Mouse (Mus musculus) liver, embryonic 13.5 days (tissue): ENCODE measurements around the gene Ubl7. TPM values are rescaled to one million over a fixed set of nuclear protein-coding genes. Genes with fewer than 3 reads are reported as not detected.

ENCODE experiments used
- ATAC-seq: fragments of 200-750 bp; cut with Nextera tagmentation; 2 replicates; pipeline ENCODE4 v1.8.0; 2017; ENCODE audit warnings: low read depth, mild to moderate bottlenecking, moderate number of reproducible peaks, moderate library complexity
- DNase-seq: peaks from one replicate; pipeline ENCODE4 v3.0.0; 2022
- H3K27ac ChIP-seq: fragments of 300-500 bp; sonication (generic); 2 replicates; pipeline ENCODE4 v1.5.1; 2015; ENCODE audit warnings: moderate library complexity, mild to moderate bottlenecking, inconsistent platforms
- H3K27me3 ChIP-seq: fragments of 300-500 bp; sonication (generic); 2 replicates; pipeline ENCODE4 v1.6.1; 2015; ENCODE audit warnings: mild to moderate bottlenecking, inconsistent platforms
- H3K36me3 ChIP-seq: fragments of 300-500 bp; sonication (generic); 2 replicates; pipeline ENCODE4 v1.6.1; 2015; ENCODE audit warnings: mild to moderate bottlenecking, inconsistent platforms
- H3K4me1 ChIP-seq: fragments of 300-500 bp; sonication (generic); replicated peaks from 2 replicates; pipeline ENCODE4 v1.6.1; 2015; ENCODE audit warnings: inconsistent platforms
- H3K4me2 ChIP-seq: fragments of 300-500 bp; sonication (generic); 2 replicates; pipeline ENCODE4 v1.6.1; 2015; ENCODE audit warnings: inconsistent platforms, mild to moderate bottlenecking, moderate library complexity
- H3K4me3 ChIP-seq: fragments of 300-500 bp; sonication (generic); replicated peaks from 2 replicates; pipeline ENCODE4 v1.5.1; 2015; ENCODE audit warnings: mild to moderate bottlenecking, inconsistent platforms
- H3K9ac ChIP-seq: fragments of 300-500 bp; sonication (generic); 2 replicates; pipeline ENCODE4 v1.6.1; 2015; ENCODE audit warnings: mild to moderate bottlenecking, inconsistent platforms
- H3K9me3 ChIP-seq: fragments of 300-500 bp; sonication (generic); replicated peaks from 2 replicates; pipeline ENCODE4 v1.6.1; 2016; ENCODE audit warnings: inconsistent platforms
- WGBS: fragments of 180-500 bp; shearing (Covaris S2); methylation state at CpG from one replicate; pipeline ENCODE4 v1.1.7; 2015; ENCODE audit not compliant: insufficient replicate concordance; 5-methylcytosine and 5-hydroxymethylcytosine counted together
- polyA plus RNA-seq: library from polyadenylated mRNA; unstranded; fragments of >200 nt; fragmentation: Nextera tagmentation; extraction: Ambion mirVana; gene quantifications from 2 replicates; pipeline ENCODE4 v1.2.1, GENCODE M21; 2015

Ubl7 gene
- polyA plus RNA-seq, 1 experiment from 2014 or later, result 58.9 TPM

GRCm38 (mm10) chr9:57969736-57970495 is 59.1 kb downstream of the Ubl7 start:
- no peaks in the 10 kb centered on the region for H3K27me3 ChIP-seq
- DNase-seq, result no peak
- no peak overlapping the region for H3K9ac ChIP-seq
- peaks cover 16% of the 10 kb centered on the region; the same call in 1 of the 2 replicates for H3K4me1 ChIP-seq
- H3K4me3 ChIP-seq, result no peak overlapping the region
- H3K4me2 ChIP-seq, result no peak overlapping the region
- no peaks in the 10 kb centered on the region for H3K36me3 ChIP-seq
- H3K9me3 ChIP-seq, result no peaks in the 10 kb centered on the region
- 61% methylated on average over 11 of the region's 11 CpGs for WGBS
- ATAC-seq, result no peak
- H3K27ac ChIP-seq, result no peak overlapping the region

- Histone ChIP-seq H3K27me3 (no peaks in the 10 kb centered on the region), H3K27ac (no peak overlapping the region), H3K9me3 (no peaks in the 10 kb centered on the region), H3K9ac (no peak overlapping the region), H3K36me3 (no peaks in the 10 kb centered on the region), H3K4me3 (no peak overlapping the region), H3K4me2 (no peak overlapping the region), H3K4me1 (peaks cover 16% of the 10 kb centered on the region; the same call in 1 of the 2 replicates)
- ATAC-seq (no peak), DNase-seq (no peak)
- WGBS, result 70% methylated on average over 5 of the region's 5 CpGs
Measured at GRCm38 (mm10) chr9:57971413-57971812, 60.6 kb downstream of the Ubl7 start.

GRCm38 (mm10) chr9:57972141-57972591 is 61.4 kb downstream of the Ubl7 start:
- no peak for DNase-seq
- Histone ChIP-seq H3K4me2 (no peak overlapping the region), H3K4me3 (no peak overlapping the region), H3K9ac (no peak overlapping the region), H3K4me1 (peaks cover 16% of the 10 kb centered on the region; the same call in 1 of the 2 replicates), H3K36me3 (no peaks in the 10 kb centered on the region), H3K27me3 (no peaks in the 10 kb centered on the region), H3K9me3 (no peaks in the 10 kb centered on the region), H3K27ac (no peak overlapping the region)
- 44% methylated on average over 9 of the region's 9 CpGs for WGBS
- no peak for ATAC-seq

GRCm38 (mm10) chr9:57972776-57973439 is 62.1 kb downstream of the Ubl7 start:
- no peaks in the 10 kb centered on the region for H3K36me3 ChIP-seq
- H3K9ac ChIP-seq, result no peak overlapping the region
- no peak for DNase-seq
- no peak for ATAC-seq
- no peaks in the 10 kb centered on the region for H3K9me3 ChIP-seq
- H3K4me3 ChIP-seq, result no peak overlapping the region
- H3K27ac ChIP-seq, result no peak overlapping the region
- 0 out of 2 replicates have a peak, but pooled peaks cover under 1% of the 10 kb centered on the region for H3K27me3 ChIP-seq
- H3K4me1 ChIP-seq, result peaks cover 16% of the 10 kb centered on the region; the same call in 1 of the 2 replicates
- H3K4me2 ChIP-seq, result no peak overlapping the region
- WGBS, result 51% methylated on average over 9 of the region's 9 CpGs

- DNase-seq (no peak), ATAC-seq (no peak)
- Histone ChIP-seq H3K4me2 (no peak overlapping the region), H3K36me3 (no peaks in the 10 kb centered on the region), H3K4me1 (peaks cover 14% of the 10 kb centered on the region; the same call in 1 of the 2 replicates), H3K9ac (no peak overlapping the region), H3K4me3 (no peak overlapping the region), H3K9me3 (no peaks in the 10 kb centered on the region), H3K27ac (no peak overlapping the region), H3K27me3 (0 out of 2 replicates have a peak, but pooled peaks cover 5% of the 10 kb centered on the region)
- 57% methylated on average over 6 of the region's 6 CpGs for WGBS
Measured at GRCm38 (mm10) chr9:57973440-57974066, 62.8 kb downstream of the Ubl7 start.

- Histone ChIP-seq H3K4me2 (no peak overlapping the region), H3K4me3 (no peak overlapping the region), H3K27ac (no peak overlapping the region), H3K36me3 (no peaks in the 10 kb centered on the region), H3K9ac (no peak overlapping the region), H3K4me1 (0 out of 2 replicates have a peak, but pooled peaks cover 11% of the 10 kb centered on the region), H3K9me3 (no peaks in the 10 kb centered on the region), H3K27me3 (0 out of 2 replicates have a peak, but pooled peaks cover 5% of the 10 kb centered on the region)
- no peak for DNase-seq
- 60% methylated on average over 5 of the region's 5 CpGs for WGBS
- no peak for ATAC-seq
Measured at GRCm38 (mm10) chr9:57974221-57974620, 63.4 kb downstream of the Ubl7 start.

GRCm38 (mm10) chr9:57975200-57975821 is 64.5 kb downstream of the Ubl7 start:
- Histone ChIP-seq H3K9me3 (no peaks in the 10 kb centered on the region), H3K4me3 (no peak overlapping the region), H3K9ac (no peak overlapping the region), H3K27me3 (0 out of 2 replicates have a peak, but pooled peaks cover 7% of the 10 kb centered on the region), H3K4me1 (0 out of 2 replicates have a peak, but pooled peaks cover 11% of the 10 kb centered on the region), H3K27ac (no peak overlapping the region), H3K36me3 (no peaks in the 10 kb centered on the region), H3K4me2 (no peak overlapping the region)
- ATAC-seq, result no peak
- 60% methylated on average over 5 of the region's 5 CpGs for WGBS
- DNase-seq, result no peak

GRCm38 (mm10) chr9:57978025-57978424 is 67.2 kb downstream of the Ubl7 start:
- Histone ChIP-seq H3K4me3 (no peak overlapping the region), H3K4me1 (0 out of 2 replicates have a peak, but pooled peaks cover 6% of the 10 kb centered on the region), H3K36me3 (no peaks in the 10 kb centered on the region), H3K27me3 (0 out of 2 replicates have a peak, but pooled peaks cover 8% of the 10 kb centered on the region), H3K27ac (no peak overlapping the region), H3K9ac (no peak overlapping the region), H3K9me3 (no peaks in the 10 kb centered on the region), H3K4me2 (no peak overlapping the region)
- no peak for DNase-seq
- 27% methylated on average over 6 of the region's 6 CpGs for WGBS
- ATAC-seq, result no peak

GRCm38 (mm10) chr9:57978858-57979257 is 68.1 kb downstream of the Ubl7 start:
- ATAC-seq, result no peak
- no peak overlapping the region for H3K27ac ChIP-seq
- DNase-seq, result no peak
- no peaks in the 10 kb centered on the region for H3K4me1 ChIP-seq
- H3K9ac ChIP-seq, result no peak overlapping the region
- H3K27me3 ChIP-seq, result 0 out of 2 replicates have a peak, but pooled peaks cover 8% of the 10 kb centered on the region
- H3K4me3 ChIP-seq, result no peak overlapping the region
- no peak overlapping the region for H3K4me2 ChIP-seq
- H3K9me3 ChIP-seq, result no peaks in the 10 kb centered on the region
- H3K36me3 ChIP-seq, result no peaks in the 10 kb centered on the region
- WGBS, result 34% methylated on average over 3 of the region's 3 CpGs
